Mouse (Mus musculus) kidney, adult 9 months (tissue): ENCODE measurements at regions not wholly inside any gene's neighbourhood (a gene's known extent, or its start where the extent isn't known, plus 50 kb on each side); places are given as distances from the start of the nearest gene placed in this dataset.

Experiments
- DNase-seq: peaks from one replicate; pipeline ENCODE4 v3.0.0; 2022

- no peak for DNase-seq
Measured at GRCm38 (mm10) chr9:61862071-61862480, 52.3 kb downstream of the Rplp1 start.

GRCm38 (mm10) chr9:61860147-61860546 lies 54.2 kb downstream of the Rplp1 start:
- DNase-seq = peak; percentile 73

GRCm38 (mm10) chr9:61859438-61859837 lies 54.9 kb downstream of the Rplp1 start:
- no peak for DNase-seq

DNA sequence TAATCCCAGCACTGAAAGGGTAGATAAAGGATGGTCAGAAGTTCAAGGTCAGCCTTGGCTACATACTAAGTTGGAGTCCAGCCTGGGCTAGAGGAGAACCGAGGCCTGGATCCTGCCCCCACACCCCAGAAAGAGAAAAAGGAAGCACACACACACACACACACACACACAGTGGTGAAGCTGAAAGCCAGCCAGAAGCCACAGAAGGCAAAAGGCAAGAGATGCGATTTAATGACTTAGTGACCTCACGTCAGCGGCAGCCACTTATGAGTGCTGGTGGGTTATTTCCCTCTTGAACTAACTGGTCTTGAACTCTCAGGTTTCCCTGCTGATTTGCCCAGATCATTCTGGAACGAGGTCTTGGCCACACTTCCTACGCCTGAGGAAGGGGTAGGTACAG lies 56.5 kb downstream of the Rplp1 start:
- no peak for DNase-seq

DNA sequence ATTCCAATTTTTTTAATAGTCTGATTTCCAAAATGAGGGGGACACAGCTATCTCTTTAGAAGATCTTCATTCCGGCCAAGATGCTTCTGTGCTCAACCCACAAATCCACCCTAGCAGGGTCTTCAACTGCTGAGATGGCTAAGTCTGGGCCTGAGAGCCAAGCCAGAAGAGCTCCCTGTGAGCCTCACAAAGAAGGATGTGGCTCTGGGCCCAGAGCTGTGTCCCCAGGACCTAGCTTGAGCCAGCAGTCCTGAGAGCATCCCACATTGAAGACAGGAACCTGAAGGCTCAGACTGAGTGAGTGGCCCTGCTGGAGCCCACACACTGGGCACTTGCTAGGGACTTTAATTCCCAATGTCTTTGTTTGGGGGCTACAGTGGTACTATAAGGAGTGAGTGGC lies 57.7 kb downstream of the Rplp1 start:
- DNase-seq = no peak

DNA sequence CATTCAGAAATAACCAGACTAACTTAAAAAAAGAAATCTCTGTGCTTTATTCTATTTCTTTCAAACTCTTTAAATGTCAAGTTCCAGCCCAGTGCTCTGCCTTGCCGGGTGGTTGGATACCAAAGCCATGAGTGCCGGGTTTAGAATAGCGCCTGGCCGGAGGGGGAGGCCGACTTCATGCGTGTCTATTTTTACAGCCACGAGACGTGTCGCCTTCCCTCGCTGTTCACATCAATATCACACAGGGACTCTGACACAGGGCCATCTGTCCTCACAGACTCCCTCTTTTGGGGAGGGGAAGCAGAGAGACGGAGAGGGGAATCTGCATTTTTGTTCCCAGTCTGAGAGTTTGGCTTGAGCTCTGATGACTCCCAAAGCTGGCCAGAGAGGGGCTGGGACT lies 58.7 kb downstream of the Rplp1 start:
- no peak for DNase-seq

DNA sequence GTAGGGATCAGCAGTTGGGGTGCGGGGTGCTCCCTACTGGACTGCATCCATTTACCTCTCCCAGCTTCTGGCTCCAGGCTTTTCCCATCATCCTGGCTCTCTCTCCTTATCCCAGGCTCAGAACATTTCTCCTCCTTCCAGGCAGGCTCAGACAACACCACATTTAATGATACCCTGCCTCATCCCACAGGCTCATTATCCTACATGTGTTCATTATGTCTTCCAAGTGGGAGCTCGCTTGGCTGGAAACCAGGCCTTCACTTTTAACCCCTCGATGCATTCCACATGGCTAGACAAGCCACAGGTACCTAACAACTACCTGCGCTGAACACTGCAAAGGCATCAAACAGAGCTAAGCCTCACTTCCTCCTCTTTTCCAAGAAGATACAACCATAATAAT lies 60.5 kb downstream of the Rplp1 start:
- no peak for DNase-seq

- no peak for DNase-seq
Measured at GRCm38 (mm10) chr9:61851331-61851730, 63.0 kb downstream of the Rplp1 start.

GRCm38 (mm10) chr9:61848401-61848800 lies 65.9 kb downstream of the Rplp1 start:
- DNase-seq = peak; percentile 28

GRCm38 (mm10) chr9:61847496-61847895 lies 66.8 kb downstream of the Rplp1 start:
- peak; percentile 64 for DNase-seq

DNA sequence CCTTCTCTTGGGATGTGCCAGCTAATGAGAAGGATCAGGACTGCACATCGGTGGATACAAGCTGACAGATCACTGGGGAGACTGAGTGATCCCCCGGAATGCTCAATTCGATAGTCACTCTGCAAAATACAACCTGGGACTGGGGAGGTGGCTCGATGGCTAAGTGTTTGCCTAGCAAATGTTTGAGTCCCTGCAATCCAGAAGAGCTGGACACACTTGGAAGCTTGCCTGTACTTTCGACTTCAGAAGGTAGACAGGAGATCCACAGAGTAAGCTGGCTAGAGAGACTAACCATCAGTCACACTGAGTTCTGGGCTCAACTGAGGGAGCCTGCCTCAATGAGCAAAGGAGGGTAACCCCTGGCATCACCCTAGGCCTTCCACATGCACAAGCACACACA lies 69.7 kb downstream of the Rplp1 start:
- no peak for DNase-seq

DNA sequence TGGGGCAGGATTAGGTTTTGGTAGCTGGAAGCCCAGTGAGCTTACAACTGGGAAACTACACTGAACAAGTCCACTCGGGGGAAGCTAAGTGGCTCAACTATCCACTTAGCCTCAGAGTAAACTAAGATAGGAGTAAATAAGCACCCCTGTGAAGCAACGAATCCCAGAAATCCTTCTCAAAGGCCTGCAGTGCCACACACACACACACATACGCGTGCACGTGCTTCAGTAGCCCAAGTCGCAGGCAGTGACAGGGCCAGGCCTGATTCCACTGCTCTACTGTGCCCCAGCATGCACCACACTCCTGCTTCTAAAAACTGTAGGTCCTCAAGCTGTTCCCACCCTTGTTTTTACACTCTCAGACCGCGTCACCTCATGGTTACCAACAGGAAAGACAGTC lies 70.2 kb downstream of the Rplp1 start:
- no peak for DNase-seq

- peak; percentile 74 for DNase-seq
Measured at GRCm38 (mm10) chr9:61843513-61843912, 70.8 kb downstream of the Rplp1 start.

DNA sequence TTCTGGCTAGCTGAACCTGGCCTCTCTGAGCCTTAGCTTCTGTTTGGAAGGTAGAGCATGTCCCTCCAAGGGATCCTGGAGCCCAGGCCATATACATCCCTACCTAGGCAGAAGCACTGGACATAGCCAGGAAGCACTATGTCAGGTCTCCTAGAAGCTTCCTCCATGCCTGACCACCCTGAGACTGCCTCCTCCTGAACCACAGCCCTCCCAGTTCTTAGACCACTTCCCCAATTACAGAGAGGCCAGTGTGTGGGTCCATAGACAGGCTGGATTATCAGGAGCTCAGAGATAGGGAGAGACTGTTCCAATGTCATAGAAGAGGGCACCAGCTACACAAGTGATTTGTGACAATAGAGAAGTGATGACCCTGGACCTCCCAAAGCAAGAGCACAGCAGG lies 72.0 kb downstream of the Rplp1 start:
- no peak for DNase-seq

- no peak for DNase-seq
Measured at GRCm38 (mm10) chr9:61841222-61841621, 73.1 kb downstream of the Rplp1 start.

GRCm38 (mm10) chr9:61840353-61840752 lies 74.0 kb downstream of the Rplp1 start:
- no peak for DNase-seq

DNA sequence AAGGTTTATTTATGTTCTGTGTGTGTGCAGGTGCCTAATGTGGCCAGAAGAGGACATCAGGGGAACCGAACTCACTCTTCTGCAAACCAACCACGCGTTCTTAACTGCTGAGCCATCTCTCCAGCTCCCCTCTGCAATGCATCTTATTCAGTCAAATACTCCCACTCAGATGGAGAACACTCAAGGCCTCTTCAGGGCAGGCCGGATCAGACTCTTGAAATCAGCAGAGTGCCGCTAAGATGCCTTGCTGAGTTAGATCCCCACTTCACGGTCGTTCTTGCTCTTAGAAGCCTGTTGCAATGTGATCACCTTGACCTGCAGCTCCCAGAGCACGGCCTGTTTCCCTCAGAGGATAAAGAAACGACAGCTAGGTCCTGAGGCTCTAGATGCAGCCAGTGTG lies 81.1 kb downstream of the Rplp1 start:
- no peak for DNase-seq

DNA sequence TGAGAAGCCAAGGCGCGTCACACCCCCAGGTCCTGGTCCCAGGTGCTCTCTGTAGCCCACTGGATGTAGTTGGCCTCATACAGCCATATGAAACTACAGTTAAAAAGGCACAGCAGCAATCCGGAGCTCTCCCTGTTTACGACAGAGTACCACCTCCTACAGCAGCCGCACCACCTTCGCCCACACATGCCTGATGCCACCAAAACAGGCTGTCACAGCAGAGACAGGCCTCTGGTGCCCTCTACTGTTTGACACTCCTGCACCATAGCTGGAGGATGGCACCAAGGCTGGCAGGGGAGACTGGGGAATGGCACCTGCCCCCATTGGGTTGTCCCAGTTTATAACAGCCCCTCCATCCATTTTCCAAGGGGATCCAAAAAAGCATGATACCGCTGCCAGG lies 84.1 kb downstream of the Rplp1 start:
- peak; percentile 56 for DNase-seq

DNA sequence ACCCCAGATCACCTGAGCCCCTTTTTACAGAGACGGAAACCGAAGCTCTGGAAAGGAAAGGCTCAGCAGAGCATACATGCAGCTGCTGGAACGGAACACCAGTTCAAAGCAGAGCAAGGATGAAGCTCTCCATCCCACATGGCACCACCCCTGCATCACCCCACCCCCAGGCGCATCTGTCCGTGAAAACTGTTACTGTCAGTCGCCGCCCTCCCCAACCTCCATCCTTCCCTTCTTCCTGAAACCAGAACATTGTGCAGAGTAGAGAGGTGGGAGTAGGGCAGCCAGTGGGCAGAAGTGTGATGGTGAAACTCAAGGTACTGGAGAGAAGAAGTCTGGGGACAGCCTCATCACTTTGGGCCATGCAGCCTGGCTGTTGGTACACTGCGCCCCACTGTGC lies 84.6 kb downstream of the Rplp1 start:
- DNase-seq = no peak

DNA sequence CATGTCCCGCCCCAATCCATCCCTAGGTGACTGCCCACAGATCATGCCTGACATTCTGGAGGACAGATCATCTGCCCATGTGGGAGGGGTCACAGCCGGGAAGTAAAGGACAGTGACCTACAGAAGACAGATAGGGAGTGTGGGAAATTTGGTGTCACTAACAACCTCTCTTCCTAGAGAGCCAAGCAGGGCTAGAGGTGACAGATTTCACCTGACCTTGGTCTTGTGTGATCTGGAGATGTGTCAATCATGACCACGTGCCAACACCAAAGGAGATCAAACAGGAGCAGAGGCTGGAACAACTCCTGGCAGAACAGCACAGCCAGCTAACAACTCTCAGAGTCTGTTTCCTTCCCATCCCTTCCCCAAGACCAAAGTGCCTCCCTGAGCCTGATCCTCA lies 85.0 kb downstream of the Rplp1 start:
- no peak for DNase-seq

DNA sequence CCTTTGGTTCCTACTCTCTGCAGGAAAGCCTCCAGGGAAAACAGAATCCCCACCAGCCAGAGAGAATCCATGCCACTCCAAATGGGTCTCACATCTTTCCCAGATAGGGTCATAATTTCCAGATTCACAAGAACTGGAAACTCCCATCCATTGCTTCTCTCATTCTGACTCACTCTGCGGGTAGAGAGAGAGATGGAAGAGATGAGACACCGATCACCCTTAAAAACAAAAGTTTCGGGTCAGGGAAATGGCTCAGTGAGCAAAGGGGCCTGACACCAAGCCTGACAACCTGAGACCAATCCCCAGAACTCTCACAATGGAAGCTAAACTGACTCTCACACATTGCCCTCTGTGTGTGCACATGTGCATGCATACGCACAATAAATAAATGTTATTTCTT lies 86.6 kb downstream of the Rplp1 start:
- DNase-seq = no peak

DNA sequence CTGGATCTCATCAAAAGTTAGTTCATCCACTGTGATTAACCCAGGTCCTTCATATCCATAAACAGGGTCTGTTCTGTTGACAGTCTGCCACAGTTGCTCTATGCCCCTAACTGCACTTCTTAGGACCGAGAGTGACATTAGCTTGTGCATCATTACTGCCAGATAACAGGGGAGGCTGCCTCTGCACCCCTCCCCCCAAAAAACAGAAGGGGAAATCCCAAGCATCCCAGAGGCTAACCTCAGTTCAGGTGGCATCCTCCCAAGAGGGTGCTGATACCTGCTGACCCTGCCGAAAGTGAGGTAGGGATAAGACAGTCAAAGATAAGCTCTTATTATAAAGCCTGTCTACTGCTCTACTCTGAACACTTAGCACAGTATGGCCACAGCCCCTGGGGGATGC lies 87.3 kb downstream of the Rplp1 start:
- DNase-seq = no peak

DNA sequence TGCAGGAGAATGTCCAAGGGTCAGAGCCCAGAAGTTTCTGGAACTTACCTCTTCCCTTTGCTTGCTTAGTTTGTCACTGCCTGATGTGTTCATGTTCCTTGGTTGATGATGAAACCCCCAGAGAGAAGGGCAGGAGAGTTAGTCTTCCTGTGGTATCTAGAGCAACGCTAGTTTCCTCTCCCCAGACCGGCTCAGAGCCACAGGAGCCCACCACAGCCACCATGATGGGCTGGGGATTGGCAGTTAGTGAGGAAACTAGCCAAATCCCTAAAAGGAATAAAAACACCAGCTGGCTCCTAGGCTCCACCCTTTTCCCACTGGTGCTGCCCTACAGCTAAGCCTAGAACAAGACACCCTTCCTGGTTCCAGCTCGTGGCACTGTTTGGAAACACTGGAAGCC lies 87.9 kb downstream of the Rplp1 start:
- DNase-seq = no peak

GRCm38 (mm10) chr9:61825804-61826203 lies 88.5 kb downstream of the Rplp1 start:
- no peak for DNase-seq

DNA sequence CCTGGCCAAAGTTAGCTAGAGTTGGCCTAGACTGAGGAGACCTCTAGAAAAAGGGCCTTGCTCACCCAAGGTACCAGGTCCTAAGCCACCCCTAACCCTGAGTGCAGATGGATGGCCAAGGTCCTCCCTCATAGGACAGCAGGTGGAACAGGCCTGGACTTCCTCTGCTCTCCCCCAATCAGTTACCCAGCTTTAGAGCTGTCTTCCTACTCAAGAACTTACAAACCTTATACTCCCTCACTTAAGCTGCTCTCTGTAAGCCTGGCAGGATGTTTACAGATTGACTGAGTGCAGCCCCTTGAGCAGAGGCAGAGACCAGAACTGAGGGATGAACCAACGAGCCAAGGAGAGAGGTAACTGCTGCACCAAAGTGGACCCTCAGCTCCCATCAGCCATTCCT lies 94.5 kb downstream of the Rplp1 start:
- no peak for DNase-seq

- DNase-seq = no peak
Measured at GRCm38 (mm10) chr9:61816589-61817179, 97.7 kb downstream of the Rplp1 start.
